ENCODE assay signal across 8 mouse cellular contexts in the genomic region with DNA sequence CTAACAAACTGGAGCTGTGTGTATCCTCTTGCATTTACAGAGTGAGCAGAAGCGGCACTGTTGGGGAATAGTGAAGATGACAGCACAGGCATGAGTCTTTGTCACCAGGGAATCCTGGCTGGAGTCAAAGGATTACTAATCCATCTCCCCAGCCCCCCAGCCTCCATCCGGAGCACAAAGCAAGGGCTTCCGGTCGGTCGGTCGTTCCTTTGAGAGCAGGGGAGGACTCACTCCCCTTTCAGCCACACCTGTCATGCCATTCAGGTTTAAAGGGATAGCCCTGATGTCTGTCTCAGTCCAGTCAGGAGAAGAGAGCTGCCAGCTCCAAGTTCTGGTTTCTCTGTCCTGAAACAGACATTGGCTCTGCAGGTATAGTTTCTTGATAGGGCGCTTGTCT. TPM values are rescaled to one million over a fixed set of nuclear protein-coding genes. Genes with fewer than 3 reads are reported as not detected.
DNase-seq lines count a peak whose midpoint lies in the region; ATAC-seq and TF ChIP-seq lines count a peak whose summit lies in the region.

No protein-coding gene starts in this region.

- peaks cover 71% of the 10 kb centered on the region for H3K4me1 ChIP-seq in liver, adult 2 months (ENCODE audit: control insufficient read depth, insufficient read depth, low read length)
- H3K4me1 ChIP-seq in embryonic facial prominence, embryonic 10.5 days, result peaks cover 57% of the 10 kb centered on the region
- peaks cover 39% of the 10 kb centered on the region for H3K4me1 ChIP-seq in intestine, embryonic 15.5 days (replicated peaks)
- peaks cover 63% of the 10 kb centered on the region for H3K4me1 ChIP-seq in midbrain, embryonic 13.5 days (replicated peaks)

- peak overlapping the region; percentile 52 for H3K9ac ChIP-seq in liver, adult 2 months (ENCODE audit: low read depth, low read length)
- H3K9ac ChIP-seq in intestine, embryonic 15.5 days, result no peak overlapping the region
- peak overlapping the region; percentile 37 for H3K9ac ChIP-seq in midbrain, embryonic 13.5 days (replicated peaks)

- H3K27ac ChIP-seq in liver, adult 2 months (replicated peaks; ENCODE audit: insufficient read depth, low read depth, low read length), result peak overlapping the region; percentile 99
- peak overlapping the region; percentile 79 for H3K27ac ChIP-seq in embryonic facial prominence, embryonic 10.5 days (replicated peaks)
- peak overlapping the region; percentile 88 for H3K27ac ChIP-seq in intestine, embryonic 15.5 days
- peak overlapping the region; percentile 81 for H3K27ac ChIP-seq in midbrain, embryonic 13.5 days

- H3K4me2 ChIP-seq in intestine, embryonic 15.5 days (replicated peaks), result peak overlapping the region; percentile 43
- peak overlapping the region; percentile 33 for H3K4me2 ChIP-seq in midbrain, embryonic 13.5 days (replicated peaks)

- no peaks in the 10 kb centered on the region for H3K36me3 ChIP-seq in liver, adult 2 months (ENCODE audit: control insufficient read depth, insufficient read depth, low read length)
- H3K36me3 ChIP-seq in embryonic facial prominence, embryonic 10.5 days (replicated peaks), result no peaks in the 10 kb centered on the region
- no peaks in the 10 kb centered on the region for H3K36me3 ChIP-seq in intestine, embryonic 15.5 days
- H3K36me3 ChIP-seq in midbrain, embryonic 13.5 days, result no peaks in the 10 kb centered on the region

- peaks cover 46% of the 10 kb centered on the region; the same call in 1 of the 2 replicates for H3K79me2 ChIP-seq in liver, adult 2 months (ENCODE audit: control insufficient read depth, insufficient read depth, low read length)

- TF ChIP-seq POLR2A in liver, adult 2 months (IDR thresholded peaks at IDR 0.05; ENCODE audit: extremely low read depth, insufficient read depth, low read length), result no peak

- WGBS in liver, adult 2 months, result 17% methylated on average over 7 of the region's 7 CpGs
- 22% methylated on average over 7 of the region's 7 CpGs for WGBS in embryonic facial prominence, embryonic 10.5 days
- 27% methylated on average over 7 of the region's 7 CpGs for WGBS in intestine, embryonic 15.5 days
- WGBS in midbrain, embryonic 13.5 days, result 16% methylated on average over 7 of the region's 7 CpGs

- no peaks in the 10 kb centered on the region for H3K9me3 ChIP-seq in embryonic facial prominence, embryonic 10.5 days
- H3K9me3 ChIP-seq in intestine, embryonic 15.5 days, result no peaks in the 10 kb centered on the region
- H3K9me3 ChIP-seq in midbrain, embryonic 13.5 days, result no peaks in the 10 kb centered on the region

- TF ChIP-seq CTCF in liver, adult 2 months (IDR thresholded peaks at IDR 0.05; ENCODE audit: low read depth, low read length), result no peak

- no peaks in the 10 kb centered on the region for H3K27me3 ChIP-seq in liver, adult 2 months (ENCODE audit: control insufficient read depth, insufficient read depth, low read length)
- no peaks in the 10 kb centered on the region for H3K27me3 ChIP-seq in embryonic facial prominence, embryonic 10.5 days (replicated peaks; ENCODE audit: low read depth, poor library complexity, severe bottlenecking)
- no peaks in the 10 kb centered on the region for H3K27me3 ChIP-seq in intestine, embryonic 15.5 days (replicated peaks)
- no peaks in the 10 kb centered on the region for H3K27me3 ChIP-seq in midbrain, embryonic 13.5 days

- ATAC-seq in intestine, embryonic 15.5 days, result 0 out of 2 replicates have a peak, but pooled peaks have one; percentile 12
- ATAC-seq in midbrain, embryonic 13.5 days, result no peak

- DNase-seq in liver, adult 2 months (ENCODE audit: extremely low read depth, low read depth, low spot score), result no peak
- DNase-seq in liver, result no peak
- DNase-seq in embryonic facial prominence, embryonic 10.5 days (ENCODE audit: low spot score), result no peak
- no peak for DNase-seq in layer of hippocampus, adult 9-10 months (ENCODE audit: low spot score)
- DNase-seq in right cerebral cortex, adult 2 months (ENCODE audit: low spot score in 2 of 2), result no peak
- no peak for DNase-seq in adrenal gland, adult 18-20 months (ENCODE audit: low spot score in 2 of 2)

- H3K4me3 ChIP-seq in liver, adult 2 months (ENCODE audit: insufficient read depth, low read depth, low read length), result peak overlapping the region; percentile 2; the same call in 1 of the 2 replicates
- H3K4me3 ChIP-seq in embryonic facial prominence, embryonic 10.5 days, result peak overlapping the region; percentile 36; the same call in 1 of the 2 replicates
- no peak overlapping the region for H3K4me3 ChIP-seq in intestine, embryonic 15.5 days (replicated peaks)
- no peak overlapping the region for H3K4me3 ChIP-seq in midbrain, embryonic 13.5 days (replicated peaks)

RNA-seq across cellular contexts. Expression of gene Stk40, which starts 7.4 kb away (rescaled TPM):
- total RNA-seq in liver, adult 2 months (2014; rRNA removed), result 6.5 and 10.8 TPM in 2 replicates
- polyA plus RNA-seq in liver, adult 2 months (2012; rRNA removed), result 22.5 and 22.9 TPM in 2 replicates
- polyA plus RNA-seq in embryonic facial prominence, embryonic 10.5 days (2016; fragmentation: Nextera tagmentation; extraction: Ambion mirVana), result 43.8 and 44.5 TPM in 2 replicates
- polyA plus RNA-seq in intestine, embryonic 15.5 days (2015; fragmentation: Nextera tagmentation; extraction: Ambion mirVana), result 29.5 and 32.1 TPM in 2 replicates
- 35.7 and 37.0 TPM in 2 replicates for polyA plus RNA-seq in midbrain, embryonic 13.5 days (2015; fragmentation: Nextera tagmentation; extraction: Ambion mirVana)
- total RNA-seq in adrenal gland, adult 18-20 months (2021), result 10 to 100 TPM; 63.0 to 77.6 TPM

RNA-seq across cellular contexts. Expression of gene Lsm10, which starts 14.7 kb away (rescaled TPM):
- total RNA-seq in liver, adult 2 months (2014; rRNA removed), result 20.0 and 30.0 TPM in 2 replicates
- polyA plus RNA-seq in liver, adult 2 months (2012; rRNA removed), result 28.4 TPM in 2 replicates
- polyA plus RNA-seq in embryonic facial prominence, embryonic 10.5 days (2016; fragmentation: Nextera tagmentation; extraction: Ambion mirVana), result 44.9 and 48.5 TPM in 2 replicates
- 55.3 TPM in 2 replicates for polyA plus RNA-seq in intestine, embryonic 15.5 days (2015; fragmentation: Nextera tagmentation; extraction: Ambion mirVana)
- polyA plus RNA-seq in midbrain, embryonic 13.5 days (2015; fragmentation: Nextera tagmentation; extraction: Ambion mirVana), result 45.9 and 52.1 TPM in 2 replicates
- total RNA-seq in adrenal gland, adult 18-20 months (2021), result 10 to 100 TPM; 18.7 to 25.2 TPM

RNA-seq across cellular contexts. Expression of gene Eva1b, which starts 36.4 kb away (rescaled TPM):
- 8.0 and 9.5 TPM in 2 replicates for total RNA-seq in liver, adult 2 months (2014; rRNA removed)
- polyA plus RNA-seq in liver, adult 2 months (2012; rRNA removed), result 15.8 and 18.1 TPM in 2 replicates
- polyA plus RNA-seq in embryonic facial prominence, embryonic 10.5 days (2016; fragmentation: Nextera tagmentation; extraction: Ambion mirVana), result 37.1 and 38.9 TPM in 2 replicates
- polyA plus RNA-seq in intestine, embryonic 15.5 days (2015; fragmentation: Nextera tagmentation; extraction: Ambion mirVana), result 41.8 and 44.6 TPM in 2 replicates
- 10.3 and 12.9 TPM in 2 replicates for polyA plus RNA-seq in midbrain, embryonic 13.5 days (2015; fragmentation: Nextera tagmentation; extraction: Ambion mirVana)
- total RNA-seq in adrenal gland, adult 18-20 months (2021), result 10 to 100 TPM; 13.3 to 13.8 TPM

RNA-seq across cellular contexts. Expression of gene Sh3d21, which starts 52.1 kb away (rescaled TPM):
- 0.54 and 0.65 TPM in 2 replicates for total RNA-seq in liver, adult 2 months (2014; rRNA removed)
- 0.26 and 0.55 TPM in 2 replicates for polyA plus RNA-seq in liver, adult 2 months (2012; rRNA removed)
- polyA plus RNA-seq in embryonic facial prominence, embryonic 10.5 days (2016; fragmentation: Nextera tagmentation; extraction: Ambion mirVana), result 2.0 and 3.1 TPM in 2 replicates
- polyA plus RNA-seq in intestine, embryonic 15.5 days (2015; fragmentation: Nextera tagmentation; extraction: Ambion mirVana), result 12.8 and 12.9 TPM in 2 replicates
- polyA plus RNA-seq in midbrain, embryonic 13.5 days (2015; fragmentation: Nextera tagmentation; extraction: Ambion mirVana), result 0.55 and 1.0 TPM in 2 replicates
- total RNA-seq in adrenal gland, adult 18-20 months (2021), result 1 to 10 TPM; 2.8 to 2.9 TPM

RNA-seq across cellular contexts. Expression of gene Oscp1, which starts 52.8 kb away (rescaled TPM):
- total RNA-seq in liver, adult 2 months (2014; rRNA removed), result 0.37 and 0.74 TPM in 2 replicates
- 0.20 TPM in 1 of 2 replicates, not detected in the other for polyA plus RNA-seq in liver, adult 2 months (2012; rRNA removed)
- 21.9 and 24.2 TPM in 2 replicates for polyA plus RNA-seq in embryonic facial prominence, embryonic 10.5 days (2016; fragmentation: Nextera tagmentation; extraction: Ambion mirVana)
- 8.9 and 11.0 TPM in 2 replicates for polyA plus RNA-seq in intestine, embryonic 15.5 days (2015; fragmentation: Nextera tagmentation; extraction: Ambion mirVana)
- polyA plus RNA-seq in midbrain, embryonic 13.5 days (2015; fragmentation: Nextera tagmentation; extraction: Ambion mirVana), result 35.5 and 36.2 TPM in 2 replicates
- 10 to 100 TPM in 1 of 2 experiments, 1 to 10 TPM in 1; 7.2 to 10.6 TPM for total RNA-seq in adrenal gland, adult 18-20 months (2021)

Comparison
In these comparisons a context has a peak if more than half of its experiments do, and no peak if none do; other contexts are left out.
1. H3K4me3 ChIP-seq: peak in liver, adult 2 months (single experiment) and embryonic facial prominence, embryonic 10.5 days (single experiment); none in intestine, embryonic 15.5 days (single experiment) and midbrain, embryonic 13.5 days (single experiment).
2. Peak in every context shown above with its lines, with median percentiles within 50 percentile points of each other: H3K27ac ChIP-seq.